Mouse (Mus musculus): Measurements from ENCODE around the gene Rab6b. TPM values are rescaled to one million over a fixed set of nuclear protein-coding genes. Genes with fewer than 3 reads are reported as not detected.

Rab6b gene
- polyA plus RNA-seq, 1 experiment from 2014 or later, result 2.5 TPM

- H3K4me2 ChIP-seq, result no peak overlapping the region
- no peak overlapping the region for H3K27ac ChIP-seq (replicated peaks)
- no peaks in the 10 kb centered on the region for H3K36me3 ChIP-seq
- H3K9ac ChIP-seq, result no peak overlapping the region
- H3K4me1 ChIP-seq, result peaks cover 2% of the 10 kb centered on the region
- WGBS, result 46% methylated on average over 6 of the region's 6 CpGs
- no peak for ATAC-seq (ENCODE audit: extremely low read depth, insufficient number of reproducible peaks, low FRiP score, low TSS enrichment)
- no peaks in the 10 kb centered on the region for H3K27me3 ChIP-seq (replicated peaks)
- H3K4me3 ChIP-seq, result no peak overlapping the region
- H3K9me3 ChIP-seq, result no peaks in the 10 kb centered on the region
Observed at GRCm38 (mm10) chr9:103174771-103175519, 63.4 kb downstream of the Rab6b start.

GRCm38 (mm10) chr9:103175692-103176091 lies 64.1 kb downstream of the Rab6b start:
- H3K4me1 ChIP-seq, result peaks cover 9% of the 10 kb centered on the region
- H3K9me3 ChIP-seq, result no peaks in the 10 kb centered on the region
- no peak overlapping the region for H3K27ac ChIP-seq (replicated peaks)
- ATAC-seq (ENCODE audit: extremely low read depth, insufficient number of reproducible peaks, low FRiP score, low TSS enrichment), result no peak
- H3K27me3 ChIP-seq (replicated peaks), result no peaks in the 10 kb centered on the region
- no peaks in the 10 kb centered on the region for H3K36me3 ChIP-seq
- H3K9ac ChIP-seq, result no peak overlapping the region
- H3K4me2 ChIP-seq, result no peak overlapping the region
- H3K4me3 ChIP-seq, result no peak overlapping the region
- 92% methylated on average over 7 of the region's 7 CpGs for WGBS

DNA sequence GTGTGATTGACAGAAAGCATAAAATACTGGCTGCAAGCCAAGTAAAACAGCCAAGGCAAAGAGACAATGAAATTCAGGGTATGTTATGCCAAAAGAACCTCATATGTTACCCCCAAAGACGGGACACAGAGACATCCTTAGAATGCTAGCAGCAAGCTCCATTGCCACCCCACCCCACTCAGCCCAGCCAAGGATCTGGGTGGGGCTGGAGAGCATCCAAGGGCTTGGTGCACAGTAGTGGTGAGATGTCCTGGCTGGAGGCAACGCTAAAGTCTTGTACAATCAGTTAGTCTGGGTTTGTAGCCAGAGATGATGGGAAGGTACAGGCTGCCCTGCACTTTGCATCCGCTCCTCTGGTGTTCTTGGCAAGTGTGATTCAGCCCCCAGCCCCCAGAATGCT lies 68.7 kb downstream of the Rab6b start:
- no peak for ATAC-seq (ENCODE audit: extremely low read depth, insufficient number of reproducible peaks, low FRiP score, low TSS enrichment)
- Histone ChIP-seq H3K4me2 (peak overlapping the region; percentile 84), H3K9ac (peak overlapping the region; percentile 81), H3K36me3 (no peaks in the 10 kb centered on the region), H3K4me3 (peak overlapping the region; percentile 58), H3K4me1 (peaks cover 11% of the 10 kb centered on the region), H3K27ac (replicated peaks) (peak overlapping the region; percentile 62), H3K27me3 (replicated peaks) (no peaks in the 10 kb centered on the region), H3K9me3 (no peaks in the 10 kb centered on the region)
- WGBS, result 48% methylated on average over 3 of the region's 3 CpGs

DNA sequence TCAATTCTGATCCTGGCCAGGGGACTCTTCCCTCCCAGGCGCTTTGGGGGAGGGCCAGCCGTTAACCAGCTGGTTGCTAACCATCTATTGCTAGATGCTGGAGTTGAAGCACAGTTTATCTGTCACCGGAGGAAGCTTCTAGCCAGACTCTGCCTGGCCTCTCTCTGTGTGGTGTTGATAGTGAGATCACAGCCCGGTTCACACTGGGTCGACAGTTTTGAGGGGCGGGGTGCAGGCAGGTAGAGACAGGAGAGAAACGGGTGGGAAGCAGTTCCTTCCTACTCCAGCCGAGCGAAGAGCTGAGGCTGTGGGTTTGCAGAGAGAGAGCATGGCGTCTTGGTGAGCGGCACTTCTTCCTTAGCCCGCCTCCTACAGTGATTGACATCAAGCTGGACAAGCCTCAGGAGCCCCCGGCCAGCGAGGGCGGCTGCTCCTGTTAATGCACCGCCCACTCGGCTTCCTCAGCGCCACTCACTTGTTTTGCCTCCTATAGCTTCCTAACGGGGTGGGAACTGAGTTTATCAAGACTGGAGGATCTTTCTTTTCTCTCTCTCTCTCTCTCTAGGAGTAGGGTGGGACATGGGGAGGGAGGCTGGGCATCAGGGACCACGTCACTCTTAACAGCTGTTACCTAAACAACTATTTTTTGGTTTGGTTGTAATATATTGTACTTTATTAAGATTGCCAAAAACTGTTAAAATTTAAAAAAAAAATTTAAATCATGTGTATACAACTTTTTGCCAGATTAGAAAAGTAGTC lies 69.4 kb downstream of the Rab6b start:
- ATAC-seq (ENCODE audit: extremely low read depth, insufficient number of reproducible peaks, low FRiP score, low TSS enrichment), result peak; percentile 74; the same call in 1 of the 2 replicates
- under 1% methylated on average over 20 of the region's 20 CpGs for WGBS
- H3K27me3 ChIP-seq (replicated peaks), result no peaks in the 10 kb centered on the region
- H3K4me2 ChIP-seq, result peak overlapping the region; percentile 84
- H3K4me1 ChIP-seq, result peaks cover 11% of the 10 kb centered on the region
- no peaks in the 10 kb centered on the region for H3K36me3 ChIP-seq
- H3K9ac ChIP-seq, result peak overlapping the region; percentile 81
- H3K27ac ChIP-seq (replicated peaks), result peak overlapping the region; percentile 62
- H3K4me3 ChIP-seq, result peak overlapping the region; percentile 58
- H3K9me3 ChIP-seq, result no peaks in the 10 kb centered on the region

GRCm38 (mm10) chr9:103181886-103182285 lies 70.3 kb downstream of the Rab6b start:
- Histone ChIP-seq H3K9me3 (no peaks in the 10 kb centered on the region), H3K27ac (replicated peaks) (no peak overlapping the region), H3K36me3 (no peaks in the 10 kb centered on the region), H3K9ac (no peak overlapping the region), H3K4me3 (no peak overlapping the region), H3K27me3 (replicated peaks) (no peaks in the 10 kb centered on the region), H3K4me2 (no peak overlapping the region), H3K4me1 (peaks cover 11% of the 10 kb centered on the region)
- ATAC-seq (ENCODE audit: extremely low read depth, insufficient number of reproducible peaks, low FRiP score, low TSS enrichment), result no peak
- WGBS, result 77% methylated on average over 8 of the region's 8 CpGs

DNA sequence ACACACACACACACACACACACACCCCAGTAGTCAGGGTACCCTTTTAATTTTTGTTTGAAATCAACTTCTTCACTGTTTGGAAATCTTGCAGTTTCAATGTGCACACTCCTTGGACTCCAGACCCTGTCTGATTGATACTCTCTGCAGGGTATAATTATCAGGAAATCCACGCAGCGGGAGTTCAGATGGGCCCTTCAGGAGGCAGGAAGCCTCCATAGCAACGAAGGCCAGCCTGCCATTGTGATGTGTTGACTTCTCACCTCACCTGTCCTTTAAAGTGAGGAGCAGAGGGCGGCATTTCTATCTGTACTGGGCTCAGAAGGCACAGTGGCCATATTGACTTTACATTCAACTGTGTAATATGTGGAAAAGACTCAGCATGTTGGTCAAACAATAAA lies 73.3 kb downstream of the Rab6b start:
- Histone ChIP-seq H3K27ac (replicated peaks) (no peak overlapping the region), H3K9ac (no peak overlapping the region), H3K27me3 (replicated peaks) (no peaks in the 10 kb centered on the region), H3K4me3 (no peak overlapping the region), H3K4me1 (peaks cover 10% of the 10 kb centered on the region), H3K36me3 (peaks cover 24% of the 10 kb centered on the region), H3K9me3 (no peaks in the 10 kb centered on the region), H3K4me2 (no peak overlapping the region)
- ATAC-seq (ENCODE audit: extremely low read depth, insufficient number of reproducible peaks, low FRiP score, low TSS enrichment), result no peak
- WGBS, result 59% methylated on average over 4 of the region's 4 CpGs

DNA sequence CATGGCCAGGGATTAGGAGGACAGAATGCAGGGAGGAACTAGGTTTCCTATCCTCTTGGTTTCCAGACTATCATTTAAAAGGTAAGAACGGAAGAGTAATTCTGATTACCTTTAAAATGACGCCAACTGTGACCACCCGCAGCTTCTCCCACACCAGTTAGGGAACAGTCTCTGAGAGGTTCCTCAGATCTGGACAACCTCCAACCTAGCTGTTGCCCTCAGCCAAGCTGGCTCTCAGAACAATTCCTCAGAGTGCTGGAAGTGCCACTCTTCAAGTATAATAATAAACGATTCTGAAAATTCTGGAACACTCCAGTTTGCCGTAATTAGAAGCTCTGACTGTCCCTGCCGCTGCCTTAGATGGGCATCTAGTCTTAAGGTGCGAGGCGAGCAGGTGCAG lies 74.4 kb downstream of the Rab6b start:
- H3K4me2 ChIP-seq, result no peak overlapping the region
- 83% methylated on average over 8 of the region's 8 CpGs for WGBS

GRCm38 (mm10) chr9:103186747-103187146 lies 75.2 kb downstream of the Rab6b start:
- no peak overlapping the region for H3K9ac ChIP-seq
- H3K4me1 ChIP-seq, result no peaks in the 10 kb centered on the region
- no peaks in the 10 kb centered on the region for H3K9me3 ChIP-seq
- peaks cover 42% of the 10 kb centered on the region for H3K36me3 ChIP-seq
- 63% methylated on average over 9 of the region's 9 CpGs for whole genome bisulfite sequencing
- H3K4me3 ChIP-seq, result no peak overlapping the region
- H3K4me2 ChIP-seq, result no peak overlapping the region
- ATAC-seq (ENCODE audit: extremely low read depth, insufficient number of reproducible peaks, low FRiP score, low TSS enrichment), result no peak
- H3K27ac ChIP-seq (replicated peaks), result no peak overlapping the region
- H3K27me3 ChIP-seq (replicated peaks), result no peaks in the 10 kb centered on the region

More for the DNA sequence above, 74.4 kb downstream of the Rab6b start:
- Histone ChIP-seq H3K4me3 (no peak overlapping the region), H3K27me3 (replicated peaks) (no peaks in the 10 kb centered on the region), H3K4me1 (no peaks in the 10 kb centered on the region), H3K9ac (no peak overlapping the region), H3K9me3 (no peaks in the 10 kb centered on the region), H3K27ac (replicated peaks) (no peak overlapping the region), H3K36me3 (peaks cover 35% of the 10 kb centered on the region)
- no peak for ATAC-seq (ENCODE audit: extremely low read depth, insufficient number of reproducible peaks, low FRiP score, low TSS enrichment)

DNA sequence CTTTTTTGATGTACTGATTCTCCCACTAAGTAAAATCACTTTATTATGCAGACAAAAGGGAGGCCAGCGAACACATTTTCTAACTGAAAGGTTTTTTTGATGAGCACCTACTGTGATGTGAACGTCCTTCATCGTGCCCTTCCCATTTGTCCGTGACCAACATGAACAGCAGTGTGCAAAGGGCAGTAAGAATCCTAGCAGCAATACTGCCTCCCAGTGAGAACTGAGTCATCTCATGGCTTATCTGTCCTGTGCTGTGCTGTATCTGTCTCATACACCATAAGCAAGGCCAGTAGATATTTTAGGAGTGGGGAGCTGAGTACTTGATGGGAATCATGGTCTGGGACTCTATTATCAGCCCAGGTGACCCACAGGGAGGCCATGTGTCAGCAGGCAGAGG lies 76.8 kb downstream of the Rab6b start:
- Histone ChIP-seq H3K36me3 (peaks cover 59% of the 10 kb centered on the region), H3K9ac (no peak overlapping the region), H3K4me1 (no peaks in the 10 kb centered on the region), H3K9me3 (no peaks in the 10 kb centered on the region), H3K27me3 (replicated peaks) (no peaks in the 10 kb centered on the region), H3K4me3 (no peak overlapping the region), H3K4me2 (no peak overlapping the region), H3K27ac (replicated peaks) (no peak overlapping the region)
- no peak for ATAC-seq (ENCODE audit: extremely low read depth, insufficient number of reproducible peaks, low FRiP score, low TSS enrichment)
- 80% methylated on average over 4 of the region's 4 CpGs for WGBS

DNA sequence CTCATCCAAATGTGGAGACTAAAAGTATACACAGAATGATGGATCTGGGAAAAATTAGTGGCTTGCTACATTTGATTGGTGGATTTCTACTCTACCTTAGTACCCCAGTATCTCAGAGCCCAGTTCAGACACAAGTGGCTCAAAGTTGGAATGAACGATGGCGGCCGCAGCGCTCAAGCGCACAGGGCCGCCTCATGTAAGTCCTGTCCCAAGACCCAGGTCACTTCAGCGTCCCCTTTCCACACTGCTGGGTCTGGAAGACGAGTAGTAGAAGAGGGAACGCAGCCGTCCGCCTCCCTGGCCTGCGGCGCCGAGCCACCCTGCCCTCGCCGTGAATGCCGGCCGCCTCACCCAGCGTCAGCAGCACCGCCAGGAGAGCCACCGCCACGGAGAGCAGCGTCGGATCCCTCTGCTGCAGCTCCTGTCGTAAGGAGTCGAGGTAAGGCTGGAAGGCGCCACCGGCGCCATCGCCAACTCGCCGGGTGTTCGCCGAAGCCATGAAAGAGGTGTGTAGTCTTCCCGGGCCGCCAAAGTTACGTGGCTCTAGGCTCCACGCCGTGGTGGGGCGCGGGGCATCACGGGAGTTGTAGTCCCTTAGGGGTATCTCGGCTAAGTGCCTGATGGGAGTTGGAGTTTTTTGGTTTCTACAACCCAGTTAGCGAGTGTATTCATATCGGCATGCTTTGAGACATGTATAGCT lies 90.1 kb downstream of the Rab6b start, which contains the start of gene Srprb:
Srprb (minus strand) TSS at position 577 of the 700 bp plus-strand sequence.
- WGBS, result under 1% methylated on average over 45 of the region's 45 CpGs
- H3K9me3 ChIP-seq, result no peaks in the 10 kb centered on the region
- peak within 1 kb of the TSS; percentile 95 for H3K9ac ChIP-seq
- H3K4me2 ChIP-seq, result peak within 1 kb of the TSS; percentile 86
- no peaks in the 10 kb centered on the region for H3K27me3 ChIP-seq (replicated peaks)
- H3K4me1 ChIP-seq, result peaks cover 7% of the 10 kb centered on the region
- H3K4me3 ChIP-seq, result peak within 1 kb of the TSS; percentile 91
- ATAC-seq (ENCODE audit: extremely low read depth, insufficient number of reproducible peaks, low FRiP score, low TSS enrichment), result peak; percentile 97
- peaks cover 32% of the 10 kb centered on the region for H3K36me3 ChIP-seq
- H3K27ac ChIP-seq (replicated peaks), result peak within 1 kb of the TSS; percentile 91

DNA sequence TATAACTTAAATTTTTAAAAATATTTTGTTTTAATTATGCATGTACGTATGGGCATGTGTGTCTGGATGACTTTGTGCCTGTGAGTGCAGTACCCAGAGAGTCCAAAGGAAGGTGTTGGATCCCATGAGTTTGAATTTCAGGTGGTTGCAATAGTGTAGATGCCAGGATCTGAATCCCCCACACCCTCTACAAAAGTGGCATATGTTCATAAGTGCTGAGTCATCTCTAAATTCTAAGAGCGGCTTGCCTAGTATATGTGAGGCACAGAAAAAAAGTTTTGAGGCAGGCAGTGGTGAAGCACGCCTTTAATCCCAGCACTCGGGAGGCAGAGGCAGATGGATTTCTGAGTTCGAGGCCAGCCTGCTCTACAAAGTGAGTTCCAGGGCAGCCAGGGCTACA lies 94.2 kb downstream of the Rab6b start:
- H3K9me3 ChIP-seq, result no peaks in the 10 kb centered on the region
- peaks cover 7% of the 10 kb centered on the region for H3K4me1 ChIP-seq
- H3K36me3 ChIP-seq, result no peaks in the 10 kb centered on the region
- H3K4me2 ChIP-seq, result no peak overlapping the region
- peaks cover 5% of the 10 kb centered on the region; the same call in 1 of the 2 replicates for H3K27me3 ChIP-seq (replicated peaks)
- 86% methylated on average over 5 of the region's 5 CpGs for WGBS
- H3K9ac ChIP-seq, result no peak overlapping the region
- no peak for ATAC-seq (ENCODE audit: extremely low read depth, insufficient number of reproducible peaks, low FRiP score, low TSS enrichment)
- H3K27ac ChIP-seq (replicated peaks), result no peak overlapping the region
- H3K4me3 ChIP-seq, result no peak overlapping the region

All from heart, embryonic 13.5 days (tissue).